ENCODE assay signal across 20 mouse cellular contexts in the genomic region with DNA sequence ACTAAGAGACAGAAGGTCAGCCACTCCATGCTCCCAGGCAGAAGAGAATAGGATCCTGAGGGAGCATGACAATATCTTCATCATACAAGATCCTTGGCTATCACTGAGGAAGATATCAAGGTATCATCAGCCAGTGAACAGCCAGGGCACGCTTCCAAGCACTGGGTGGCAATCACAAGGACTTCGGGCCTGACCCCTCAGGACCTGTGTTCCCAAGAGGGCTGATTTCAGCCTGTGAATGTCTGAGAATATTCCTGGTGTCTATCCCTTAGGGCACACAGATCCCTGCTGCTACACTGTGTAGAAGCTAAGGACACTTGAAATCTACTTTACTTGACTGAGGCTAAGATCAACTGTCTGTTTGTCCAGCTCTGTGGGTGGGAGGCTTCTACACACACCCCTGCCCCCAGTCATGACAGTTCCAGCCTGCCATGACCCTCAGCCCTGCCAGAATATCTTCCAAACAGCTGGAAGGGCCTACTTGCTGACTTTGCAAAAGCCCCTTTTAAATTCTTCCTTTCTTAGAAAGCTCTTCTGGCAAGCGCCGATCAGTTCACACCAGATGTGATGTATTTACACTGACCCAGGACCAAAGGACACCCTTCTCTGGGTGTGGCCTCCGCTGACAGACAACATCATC.
A peak's percentile ranks its signal among the peaks of the same experiment; 100 is the strongest.
DNase-seq lines count a peak whose midpoint lies in the region; ATAC-seq and TF ChIP-seq lines count a peak whose summit lies in the region.
"Had no signal": no experiment of that assay in that cellular context is flagged by ENCODE, and none has a peak within 500 bp of the region (broad histone marks: within the 10 kb centered on the region; RNA-seq: fewer than 3 reads in every experiment).

No protein-coding gene starts in this region.

- WGBS in lung, embryonic 15.5 days = 44% methylated on average over 5 of the region's 5 CpGs
- WGBS in midbrain, postnatal 0 days = 86% methylated on average over 5 of the region's 5 CpGs

- H3K27ac ChIP-seq in lung, embryonic 15.5 days = no peak overlapping the region
- H3K27ac ChIP-seq in midbrain, postnatal 0 days (ENCODE audit: low read depth, low read length) = no peak overlapping the region
- H3K27ac ChIP-seq: forebrain, embryonic 12.5 days; hindbrain, postnatal 0 days; limb, embryonic 12.5 days; liver, embryonic 12.5 days; neural tube, embryonic 12.5 days had no signal

- H3K9me3 ChIP-seq in lung, embryonic 15.5 days = no peaks in the 10 kb centered on the region
- no peaks in the 10 kb centered on the region for H3K9me3 ChIP-seq in midbrain, postnatal 0 days (ENCODE audit: low read length)
- H3K9me3 ChIP-seq: forebrain, embryonic 12.5 days; heart, embryonic 12.5 days; limb, embryonic 12.5 days; liver, embryonic 12.5 days; neural tube, embryonic 12.5 days had no signal

- peak; percentile 81; the same call in 1 of the 2 replicates for ATAC-seq in lung, embryonic 15.5 days (ENCODE audit: borderline replicate concordance, extremely low read depth, low FRiP score, low TSS enrichment)
- ATAC-seq in midbrain, postnatal 0 days (ENCODE audit: low FRiP score) = no peak
- ATAC-seq: hindbrain, postnatal 0 days; liver, embryonic 12.5 days had no signal

- peaks cover 6% of the 10 kb centered on the region; the same call in 1 of the 2 replicates for H3K4me1 ChIP-seq in lung, embryonic 15.5 days
- no peaks in the 10 kb centered on the region for H3K4me1 ChIP-seq in midbrain, postnatal 0 days (ENCODE audit: insufficient read depth, low read length)
- H3K4me1 ChIP-seq: forebrain, embryonic 12.5 days; heart, embryonic 12.5 days; liver, embryonic 12.5 days; neural tube, embryonic 12.5 days had no signal

- no peak overlapping the region for H3K9ac ChIP-seq in lung, embryonic 15.5 days
- no peak overlapping the region for H3K9ac ChIP-seq in midbrain, postnatal 0 days (replicated peaks; ENCODE audit: low read length, poor library complexity, severe bottlenecking)
- H3K9ac ChIP-seq: forebrain, embryonic 12.5 days; heart, embryonic 12.5 days; limb, embryonic 12.5 days; liver, embryonic 12.5 days; neural tube, embryonic 12.5 days had no signal

- no peaks in the 10 kb centered on the region for H3K27me3 ChIP-seq in lung, embryonic 15.5 days
- no peaks in the 10 kb centered on the region for H3K27me3 ChIP-seq in midbrain, postnatal 0 days (ENCODE audit: insufficient read depth, low read length)
- H3K27me3 ChIP-seq: forebrain, embryonic 12.5 days; heart, embryonic 12.5 days; limb, embryonic 12.5 days; liver, embryonic 12.5 days; neural tube, embryonic 12.5 days had no signal

- no peak overlapping the region for H3K4me2 ChIP-seq in lung, embryonic 15.5 days
- H3K4me2 ChIP-seq in midbrain, postnatal 0 days (ENCODE audit: low read depth, low read length, poor library complexity, severe bottlenecking) = no peak overlapping the region
- H3K4me2 ChIP-seq: forebrain, embryonic 12.5 days; heart, embryonic 12.5 days; limb, embryonic 12.5 days; liver, embryonic 12.5 days; midbrain, embryonic 11.5 days; neural tube, embryonic 12.5 days had no signal

- no peak overlapping the region for H3K4me3 ChIP-seq in lung, embryonic 15.5 days
- no peak overlapping the region for H3K4me3 ChIP-seq in midbrain, postnatal 0 days (ENCODE audit: low read depth, low read length)
- H3K4me3 ChIP-seq: forebrain, embryonic 12.5 days; heart, embryonic 12.5 days; limb, embryonic 12.5 days; liver, embryonic 12.5 days; neural tube, embryonic 12.5 days had no signal

- intact Hi-C loops in heart, postnatal 10 days (cut with DNase I) = no loop called here

- no peak for TF ChIP-seq CTCF in midbrain, postnatal 0 days (IDR thresholded peaks at IDR 0.05)

- H3K36me3 ChIP-seq in lung, embryonic 15.5 days = no peaks in the 10 kb centered on the region
- H3K36me3 ChIP-seq in midbrain, postnatal 0 days (ENCODE audit: insufficient read depth, low read length) = no peaks in the 10 kb centered on the region
- H3K36me3 ChIP-seq: forebrain, embryonic 12.5 days; heart, embryonic 12.5 days; limb, embryonic 12.5 days; liver, embryonic 12.5 days; neural tube, embryonic 12.5 days had no signal

- peak; percentile 24 to 42 for DNase-seq in heart, postnatal 10 days
- DNase-seq in heart, adult 18-20 months = no peak
- DNase-seq in lung, adult 18-20 months = no peak
- DNase-seq in lung, postnatal 10 days = peak; percentile 70
- DNase-seq in spleen, postnatal 36 days (ENCODE audit: low spot score in 2 of 2) = no peak
- DNase-seq in midbrain, postnatal 0 days (ENCODE audit: low spot score) = no peak
- DNase-seq: adrenal gland, postnatal 36 days; cerebellum, adult 18-20 months; cerebellum, postnatal 36 days; gastrocnemius, postnatal 10 days; kidney, adult 2 months; thymus, adult 18-20 months had no signal

Comparison
In these comparisons a context has a peak if more than half of its experiments do, and no peak if none do; other contexts are left out.
1. DNase-seq: peak in heart, postnatal 10 days (2 of 2) and lung, postnatal 10 days (single experiment); none in heart, adult 18-20 months (0 of 2), lung, adult 18-20 months (0 of 2), spleen, postnatal 36 days (0 of 2) and midbrain, postnatal 0 days (single experiment).